Mouse (Mus musculus): ENCODE measurements around the gene Fstl5. TPM values are rescaled to one million over a fixed set of nuclear protein-coding genes. Genes with fewer than 3 reads are reported as not detected.

The Fstl5 gene
- total and polyA plus RNA-seq, 3 experiments: not detected

GRCm38 (mm10) chr3:76336922-76337321 is 262.9 kb downstream of the Fstl5 start:
- TF ChIP-seq ETS1 (conservative IDR thresholded peaks at IDR 0.05; ENCODE audit: low read depth, low read length): no peak
- TF ChIP-seq RCOR1 (conservative IDR thresholded peaks at IDR 0.05; ENCODE audit: low read depth, low read length): no peak
- no peak for TF ChIP-seq JUND (conservative IDR thresholded peaks at IDR 0.05; ENCODE audit: low read depth, low read length)
- TF ChIP-seq HCFC1 (IDR thresholded peaks at IDR 0.05; ENCODE audit: low read depth, low read length): no peak
- no peak for TF ChIP-seq NRF1 (IDR thresholded peaks at IDR 0.05; ENCODE audit: low read depth, low read length)
- no peak for TF ChIP-seq ZMIZ1 (IDR thresholded peaks at IDR 0.05; ENCODE audit: low read depth, low read length)
- TF ChIP-seq MAFK (IDR thresholded peaks at IDR 0.05; ENCODE audit: insufficient replicate concordance, low read length): no peak
- TF ChIP-seq RAD21 (IDR thresholded peaks at IDR 0.05; ENCODE audit: low read depth, low read length): no peak
- no peak for TF ChIP-seq BHLHE40 (IDR thresholded peaks at IDR 0.05; ENCODE audit: low read depth, low read length)
- no peak for TF ChIP-seq NELFE (IDR thresholded peaks at IDR 0.05; ENCODE audit: low read depth, low read length)
- TF ChIP-seq MAZ (IDR thresholded peaks at IDR 0.05; ENCODE audit: low read depth, low read length): no peak
- no peak for TF ChIP-seq MXI1 (IDR thresholded peaks at IDR 0.05; ENCODE audit: low read depth, low read length)
- no peak for TF ChIP-seq MEF2A (IDR thresholded peaks at IDR 0.05; ENCODE audit: borderline replicate concordance, low read depth, low read length)
- TF ChIP-seq ZNF384 (IDR thresholded peaks at IDR 0.05; ENCODE audit: low read depth, low read length): no peak
- no peak for TF ChIP-seq CHD1 (IDR thresholded peaks at IDR 0.05; ENCODE audit: low read depth, low read length)
- TF ChIP-seq ZKSCAN1 (IDR thresholded peaks at IDR 0.05; ENCODE audit: borderline replicate concordance, low read depth, low read length): no peak
- no peak for TF ChIP-seq USF1 (IDR thresholded peaks at IDR 0.05; ENCODE audit: low read depth, low read length)
- no peak for TF ChIP-seq UBTF (IDR thresholded peaks at IDR 0.05; ENCODE audit: low read depth, low read length)
- H3K4me1 ChIP-seq (ENCODE audit: control insufficient read depth in 1 of 2, insufficient read depth in 2 of 2): no peaks in the 10 kb centered on the region
- dilution Hi-C loops (cut with MboI; ENCODE audit: extremely low pct_ligation_motif_present, extremely low pct_unique_long_range_greater_than_20kb, low sequenced_read_pairs) (no loop called here), in situ Hi-C loops (cut with MboI; ENCODE audit: low pct_ligation_motif_present, low pct_unique_long_range_greater_than_20kb, low sequenced_read_pairs) (no loop called here)
- H3K4me3 ChIP-seq (replicated peaks in 1 of 3; ENCODE audit: low read depth in 2 of 3, low read length in 2 of 3, poor library complexity in 1 of 3): no peak overlapping the region
- DNase-seq (ENCODE audit: extremely low read depth): no peak
- no peaks in the 10 kb centered on the region for H3K27me3 ChIP-seq (replicated peaks)
- H3K4me2 ChIP-seq (ENCODE audit: insufficient read depth, low read depth, poor library complexity, severe bottlenecking): no peak overlapping the region
- H3K79me2 ChIP-seq (replicated peaks; ENCODE audit: control insufficient read depth, extremely low read depth, insufficient read depth, poor library complexity, severe bottlenecking): no peaks in the 10 kb centered on the region
- H3K9me3 ChIP-seq (replicated peaks; ENCODE audit: low read length): peaks cover 12% of the 10 kb centered on the region
- no peak overlapping the region for H3K9ac ChIP-seq (ENCODE audit: insufficient read depth, low read depth)
- H3K36me3 ChIP-seq (replicated peaks in 1 of 2; ENCODE audit: control insufficient read depth in 1 of 2, insufficient read depth in 1 of 2, low read length in 1 of 2): no peaks in the 10 kb centered on the region
- no peak overlapping the region for H3K27ac ChIP-seq (ENCODE audit: insufficient read depth, low read depth)

GRCm38 (mm10) chr3:76367000-76367399 is 292.9 kb downstream of the Fstl5 start:
- no peak for TF ChIP-seq ZKSCAN1 (IDR thresholded peaks at IDR 0.05; ENCODE audit: borderline replicate concordance, low read depth, low read length)
- TF ChIP-seq UBTF (IDR thresholded peaks at IDR 0.05; ENCODE audit: low read depth, low read length): no peak
- TF ChIP-seq RAD21 (IDR thresholded peaks at IDR 0.05; ENCODE audit: low read depth, low read length): no peak
- TF ChIP-seq MEF2A (IDR thresholded peaks at IDR 0.05; ENCODE audit: borderline replicate concordance, low read depth, low read length): no peak
- TF ChIP-seq E2F4 (IDR thresholded peaks at IDR 0.05; ENCODE audit: insufficient replicate concordance, low read depth, low read length): no peak
- TF ChIP-seq MAZ (IDR thresholded peaks at IDR 0.05; ENCODE audit: low read depth, low read length): no peak
- no peak for TF ChIP-seq KAT2A (IDR thresholded peaks at IDR 0.05; ENCODE audit: insufficient replicate concordance, low read length)
- TF ChIP-seq JUN (IDR thresholded peaks at IDR 0.05; ENCODE audit: insufficient read depth, low read depth, low read length): no peak
- no peak for TF ChIP-seq TBP (conservative IDR thresholded peaks at IDR 0.05; ENCODE audit: low read depth, low read length)
- TF ChIP-seq CTCF (conservative IDR thresholded peaks at IDR 0.05 in 1 of 2, IDR thresholded peaks at IDR 0.05 in 1 of 2; ENCODE audit: low read depth in 2 of 2, low read length in 2 of 2): no peak
- TF ChIP-seq MAFK (IDR thresholded peaks at IDR 0.05; ENCODE audit: insufficient replicate concordance, low read length): no peak
- no peak for DNase-seq (ENCODE audit: extremely low read depth)
- in situ Hi-C loops (cut with MboI; ENCODE audit: low pct_ligation_motif_present, low pct_unique_long_range_greater_than_20kb, low sequenced_read_pairs) (no loop called here), dilution Hi-C loops (cut with MboI; ENCODE audit: extremely low pct_ligation_motif_present, extremely low pct_unique_long_range_greater_than_20kb, low sequenced_read_pairs) (no loop called here)
- Histone ChIP-seq H3K4me2 (ENCODE audit: insufficient read depth, low read depth, poor library complexity, severe bottlenecking) (no peak overlapping the region), H3K9me3 (replicated peaks; ENCODE audit: low read length) (peaks cover 7% of the 10 kb centered on the region), H3K9ac (ENCODE audit: insufficient read depth, low read depth) (no peak overlapping the region), H3K27ac (ENCODE audit: insufficient read depth, low read depth) (no peak overlapping the region), H3K79me2 (replicated peaks; ENCODE audit: control insufficient read depth, extremely low read depth, insufficient read depth, poor library complexity, severe bottlenecking) (no peaks in the 10 kb centered on the region), H3K4me1 (ENCODE audit: control insufficient read depth in 1 of 2, insufficient read depth in 2 of 2) (no peaks in the 10 kb centered on the region), H3K36me3 (replicated peaks in 1 of 2; ENCODE audit: control insufficient read depth in 1 of 2, insufficient read depth in 1 of 2, low read length in 1 of 2) (no peaks in the 10 kb centered on the region), H3K4me3 (replicated peaks in 1 of 3; ENCODE audit: low read depth in 2 of 3, low read length in 2 of 3, poor library complexity in 1 of 3) (no peak overlapping the region), H3K27me3 (replicated peaks) (no peaks in the 10 kb centered on the region)

Measured in CH12.LX (cell line).